Mouse (Mus musculus) adrenal gland, adult 18-20 months (tissue): Measurements from ENCODE around the gene 1110008P14Rik. TPM values are rescaled to one million over a fixed set of nuclear protein-coding genes. Genes with fewer than 3 reads are reported as not detected.

ENCODE experiments used
- DNase-seq, 2 experiments: peaks; one replicate each; pipeline ENCODE4 v3.0.0; 2021 to 2022; ENCODE audit warnings: low spot score in 2 of 2
- total RNA-seq, 2 experiments: library from RNA; stranded (reverse); gene quantifications; 1 replicate in 1 of 2; 2 replicates in 1 of 2; pipeline ENCODE4 v1.2.3; 2021

1110008P14Rik gene
- total RNA-seq, 2 experiments from 2014 or later, result 158 to 166 TPM

- no peak for DNase-seq
These were observed 31.2 kb upstream of the 1110008P14Rik start for GRCm38 (mm10) chr2:32412742-32413531.

GRCm38 (mm10) chr2:32411407-32411806 is 29.7 kb upstream of the 1110008P14Rik start:
- DNase-seq, result no peak

- no peak for DNase-seq
These were observed 27.0 kb upstream of the 1110008P14Rik start for GRCm38 (mm10) chr2:32408429-32409424.

GRCm38 (mm10) chr2:32407144-32407824 is 25.5 kb upstream of the 1110008P14Rik start:
- DNase-seq, result no peak

- peak; percentile 95 to 96 for DNase-seq
These were observed 22.9 kb upstream of the 1110008P14Rik start for GRCm38 (mm10) chr2:32404663-32405062.

- no peak for DNase-seq
These were observed 15.0 kb upstream of the 1110008P14Rik start for GRCm38 (mm10) chr2:32396695-32397094.

- DNase-seq, result peak; percentile 82 to 84
These were observed 14.3 kb upstream of the 1110008P14Rik start for GRCm38 (mm10) chr2:32395946-32396621.

- peak; percentile 95 to 96 for DNase-seq
These were observed 13.8 kb upstream of the 1110008P14Rik start, which contains the start of gene Ptges2 for GRCm38 (mm10) chr2:32395484-32395945. Ptges2 (plus strand) TSS chr2:32395896.

GRCm38 (mm10) chr2:32394973-32395372 is 13.2 kb upstream of the 1110008P14Rik start:
- DNase-seq, result peak in 1 of 2 experiments; percentile 31

- DNase-seq, result no peak
These were observed 10.3 kb upstream of the 1110008P14Rik start for GRCm38 (mm10) chr2:32392063-32392462.

GRCm38 (mm10) chr2:32390871-32391270 is 9.1 kb upstream of the 1110008P14Rik start:
- DNase-seq, result no peak

- DNase-seq, result no peak
These were observed 7.4 kb upstream of the 1110008P14Rik start for GRCm38 (mm10) chr2:32389157-32389556.

- no peak for DNase-seq
These were observed 6.2 kb upstream of the 1110008P14Rik start, which contains the start of gene Lcn2 for GRCm38 (mm10) chr2:32387706-32388490. Lcn2 (minus strand) TSS chr2:32388252.

GRCm38 (mm10) chr2:32382689-32383088 is 951 bp upstream of the 1110008P14Rik start:
- DNase-seq, result no peak

- DNase-seq, result no peak
These were observed 480 bp downstream of the 1110008P14Rik start for GRCm38 (mm10) chr2:32381141-32381774.

- DNase-seq, result peak; percentile 50 to 55
These were observed 1.7 kb downstream of the 1110008P14Rik start for GRCm38 (mm10) chr2:32380001-32380500.

- no peak for DNase-seq
These were observed 4.8 kb downstream of the 1110008P14Rik start for GRCm38 (mm10) chr2:32376963-32377362.

GRCm38 (mm10) chr2:32375317-32375940 is 6.3 kb downstream of the 1110008P14Rik start:
- no peak for DNase-seq
